8 mouse cellular contexts compared by ENCODE assay signal in genomic region chr6:28980750-28981584, GRCm38 (mm10).
A peak's percentile ranks its signal among the peaks of the same experiment; 100 is the strongest.
DNase-seq lines count a peak whose midpoint lies in the region; ATAC-seq lines count a peak whose summit lies in the region.

No protein-coding gene starts in this region.

- H3K36me3 ChIP-seq in heart, embryonic 15.5 days = no peaks in the 10 kb centered on the region
- H3K36me3 ChIP-seq in liver, embryonic 15.5 days (replicated peaks) = no peaks in the 10 kb centered on the region

- H3K27me3 ChIP-seq in heart, embryonic 15.5 days = peaks cover 56% of the 10 kb centered on the region
- peaks cover 53% of the 10 kb centered on the region for H3K27me3 ChIP-seq in liver, embryonic 15.5 days

- H3K27ac ChIP-seq in heart, embryonic 15.5 days = no peak overlapping the region
- no peak overlapping the region for H3K27ac ChIP-seq in liver, embryonic 15.5 days (replicated peaks)

- peak overlapping the region; percentile 52 for H3K4me3 ChIP-seq in heart, embryonic 15.5 days
- H3K4me3 ChIP-seq in liver, embryonic 15.5 days (replicated peaks) = peak overlapping the region; percentile 23

- no peaks in the 10 kb centered on the region for H3K9me3 ChIP-seq in heart, embryonic 15.5 days (replicated peaks)
- no peaks in the 10 kb centered on the region for H3K9me3 ChIP-seq in liver, embryonic 15.5 days (replicated peaks)

- under 1% methylated on average over 56 of the region's 56 CpGs for WGBS in heart, embryonic 15.5 days
- WGBS in liver, embryonic 15.5 days (ENCODE audit: insufficient replicate concordance) = 2% methylated on average over 56 of the region's 56 CpGs

- ATAC-seq in heart, embryonic 15.5 days (replicated peaks; ENCODE audit: insufficient number of reproducible peaks, insufficient read depth, low FRiP score, low read depth) = peak; percentile 68
- no peak for ATAC-seq in liver, embryonic 15.5 days (ENCODE audit: insufficient read depth)

- H3K9ac ChIP-seq in heart, embryonic 15.5 days = peak overlapping the region; percentile 31; the same call in 1 of the 2 replicates
- no peak overlapping the region for H3K9ac ChIP-seq in liver, embryonic 15.5 days

- peaks cover 18% of the 10 kb centered on the region for H3K4me1 ChIP-seq in heart, embryonic 15.5 days (replicated peaks)
- no peaks in the 10 kb centered on the region for H3K4me1 ChIP-seq in liver, embryonic 15.5 days (replicated peaks)

- peak overlapping the region; percentile 92 for H3K4me2 ChIP-seq in heart, embryonic 15.5 days
- peak overlapping the region; percentile 50 for H3K4me2 ChIP-seq in liver, embryonic 15.5 days

- DNase-seq in heart, adult 11 months = peak; percentile 82
- no peak for DNase-seq in heart, adult 9 months (ENCODE audit: low spot score in 2 of 2)
- peak; percentile 65 for DNase-seq in embryo, embryonic 10.5 days (ENCODE audit: low spot score)
- DNase-seq in layer of hippocampus, adult 18-20 months (ENCODE audit: low spot score in 2 of 2) = peak; percentile 38 to 81
- DNase-seq in right cerebral cortex, postnatal 25 days = peak; percentile 73
- no peak for DNase-seq in spleen, adult 18-20 months

Comparison
In these comparisons a context has a peak if more than half of its experiments do, and no peak if none do; other contexts are left out.
1. DNase-seq: peak in heart, adult 11 months (single experiment), embryo, embryonic 10.5 days (single experiment), layer of hippocampus, adult 18-20 months (2 of 2) and right cerebral cortex, postnatal 25 days (single experiment); none in heart, adult 9 months (0 of 2) and spleen, adult 18-20 months (0 of 2).